Mouse (Mus musculus) brain, adult 2 months (tissue): ENCODE data around the gene Tgif1.

Experiments
- DNase-seq: peaks from one replicate; pipeline ENCODE4 v3.0.0; 2011; ENCODE audit warnings: low read depth, low spot score

Tgif1 gene

GRCm38 (mm10) chr17:70853436-70853905, at the start of gene Tgif1:
TSS of gene Tgif1 (minus strand) at chr17:70853546.
- DNase-seq, result no peak

GRCm38 (mm10) chr17:70900660-70901059, 47.3 kb upstream of the Tgif1 start:
- no peak for DNase-seq

- no peak for DNase-seq
Measured at GRCm38 (mm10) chr17:70899642-70900041, 46.3 kb upstream of the Tgif1 start.

DNA sequence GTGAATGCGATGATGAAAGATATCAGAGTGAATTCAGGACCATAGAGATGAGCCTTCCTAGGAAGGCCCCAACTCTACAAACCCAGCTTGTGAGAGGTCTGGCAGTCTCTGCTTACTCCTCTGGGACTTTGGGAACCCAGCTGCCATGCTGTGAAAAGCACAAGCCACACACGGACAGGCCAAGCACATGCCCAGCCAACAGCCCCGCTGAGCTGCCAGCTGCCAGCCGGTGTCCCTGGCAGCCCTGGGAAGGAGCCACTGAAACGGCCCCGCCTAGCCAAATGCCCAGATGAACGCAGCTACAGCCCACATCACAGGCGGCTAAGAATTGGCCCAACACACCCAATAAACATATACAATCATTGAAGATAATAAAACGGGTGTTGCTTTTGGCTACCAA, 41.5 kb upstream of the Tgif1 start:
- peak; percentile 94 for DNase-seq

DNA sequence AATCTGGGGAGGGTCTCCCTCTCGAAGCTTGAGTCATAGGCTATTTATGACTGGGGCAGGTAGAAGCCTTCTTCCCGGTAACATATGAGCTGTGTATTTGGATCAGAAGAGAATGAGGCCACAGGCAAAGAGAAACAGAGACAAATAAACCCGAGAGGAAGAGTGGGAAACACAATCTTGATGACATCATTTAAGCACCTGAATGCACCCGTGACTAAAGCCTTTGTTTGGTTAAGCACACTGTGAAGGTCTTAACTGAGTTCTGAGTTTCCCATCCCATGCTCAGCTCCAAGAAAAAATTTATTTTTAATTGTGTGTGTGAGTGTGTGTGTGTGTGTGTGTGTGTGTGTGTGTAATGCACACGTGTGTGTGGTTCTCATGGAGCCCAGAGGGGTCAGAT, 39.8 kb upstream of the Tgif1 start:
- DNase-seq, result no peak

GRCm38 (mm10) chr17:70892288-70893096, 39.1 kb upstream of the Tgif1 start:
- DNase-seq, result no peak

DNA sequence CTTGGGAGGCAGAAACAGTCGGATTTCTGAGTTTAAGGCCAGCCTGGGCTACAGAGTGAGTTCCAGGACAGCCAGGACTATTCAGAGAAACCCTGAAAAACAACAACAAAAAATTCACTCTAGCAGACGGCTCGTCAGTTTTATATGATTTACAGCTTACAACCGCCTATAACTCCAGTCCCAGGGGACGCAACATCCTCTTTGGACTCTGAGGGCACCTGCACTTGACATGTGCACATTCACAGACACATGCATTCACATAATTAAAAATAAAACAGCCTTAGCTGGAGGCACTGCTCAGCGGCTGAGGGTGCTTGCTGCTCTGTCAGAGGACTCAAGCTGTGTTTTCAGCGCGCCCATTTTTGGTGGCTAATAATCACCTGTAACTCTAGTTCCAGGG, 37.2 kb upstream of the Tgif1 start:
- DNase-seq, result no peak

DNA sequence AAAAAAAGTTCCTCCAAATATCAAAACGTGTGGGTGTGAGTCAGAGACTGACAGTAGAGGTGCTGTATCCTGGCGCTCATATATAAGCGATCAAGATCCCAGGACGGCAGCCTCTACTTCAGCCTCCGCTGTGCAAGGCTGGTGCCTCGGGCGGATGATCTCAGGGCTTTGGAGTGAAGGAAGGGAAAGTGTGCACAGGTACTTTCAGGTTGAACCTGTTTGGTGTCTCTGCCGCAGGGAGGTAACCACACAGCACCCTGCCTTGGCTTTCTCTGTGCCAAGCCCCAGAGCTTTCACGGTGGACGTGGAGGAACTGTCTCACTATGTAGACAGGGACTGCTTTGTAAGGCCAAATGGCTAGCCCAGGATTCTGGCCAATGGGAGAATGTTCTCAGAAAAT, 35.3 kb upstream of the Tgif1 start:
- no peak for DNase-seq

- DNase-seq, result no peak
Measured at GRCm38 (mm10) chr17:70887848-70888247, 34.5 kb upstream of the Tgif1 start.

- DNase-seq, result no peak
Measured at GRCm38 (mm10) chr17:70886641-70887391, 33.5 kb upstream of the Tgif1 start.

DNA sequence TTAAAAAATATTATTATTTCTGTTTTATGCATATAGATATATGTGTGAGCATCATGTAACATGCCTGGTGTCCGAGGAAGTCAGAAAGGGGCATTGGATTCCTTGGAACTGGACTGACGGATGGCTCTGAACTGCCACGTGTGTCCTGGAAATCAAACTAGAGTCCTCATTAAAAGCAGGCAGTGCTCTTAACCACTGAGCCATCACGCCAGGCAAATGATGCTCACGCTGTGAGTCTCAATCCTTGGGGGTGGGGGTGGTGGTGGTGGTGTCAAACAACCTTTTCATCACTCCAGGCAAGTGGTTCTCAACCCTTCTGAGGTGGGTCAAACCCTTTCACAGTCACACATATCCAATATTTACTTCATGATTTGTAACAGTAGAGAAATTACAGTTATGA, 32.5 kb upstream of the Tgif1 start:
- no peak for DNase-seq

- peak; percentile 2 for DNase-seq
Measured at GRCm38 (mm10) chr17:70881934-70882333, 28.6 kb upstream of the Tgif1 start.

DNA sequence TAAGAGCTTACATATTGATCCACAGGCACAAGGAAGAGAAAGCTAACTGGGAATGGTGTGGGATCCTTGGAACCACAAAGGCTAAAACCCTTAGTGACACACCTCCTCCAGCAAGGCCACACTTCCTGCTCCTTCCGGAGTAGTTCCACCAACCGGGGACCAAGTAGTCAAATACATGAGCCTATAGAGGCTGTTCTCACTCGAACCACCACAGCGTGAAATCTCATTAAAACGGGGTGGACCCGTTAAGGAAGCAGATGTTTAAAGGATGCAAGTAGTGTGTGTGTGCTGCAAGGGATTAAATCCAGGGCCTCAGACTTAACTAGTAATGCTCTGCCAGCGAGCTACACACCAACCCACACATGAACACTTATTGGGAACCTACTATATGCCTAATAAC, 27.8 kb upstream of the Tgif1 start:
- DNase-seq, result no peak

GRCm38 (mm10) chr17:70878237-70878636, 24.9 kb upstream of the Tgif1 start:
- DNase-seq, result no peak

- no peak for DNase-seq
Measured at GRCm38 (mm10) chr17:70873778-70874124, 20.4 kb upstream of the Tgif1 start.

DNA sequence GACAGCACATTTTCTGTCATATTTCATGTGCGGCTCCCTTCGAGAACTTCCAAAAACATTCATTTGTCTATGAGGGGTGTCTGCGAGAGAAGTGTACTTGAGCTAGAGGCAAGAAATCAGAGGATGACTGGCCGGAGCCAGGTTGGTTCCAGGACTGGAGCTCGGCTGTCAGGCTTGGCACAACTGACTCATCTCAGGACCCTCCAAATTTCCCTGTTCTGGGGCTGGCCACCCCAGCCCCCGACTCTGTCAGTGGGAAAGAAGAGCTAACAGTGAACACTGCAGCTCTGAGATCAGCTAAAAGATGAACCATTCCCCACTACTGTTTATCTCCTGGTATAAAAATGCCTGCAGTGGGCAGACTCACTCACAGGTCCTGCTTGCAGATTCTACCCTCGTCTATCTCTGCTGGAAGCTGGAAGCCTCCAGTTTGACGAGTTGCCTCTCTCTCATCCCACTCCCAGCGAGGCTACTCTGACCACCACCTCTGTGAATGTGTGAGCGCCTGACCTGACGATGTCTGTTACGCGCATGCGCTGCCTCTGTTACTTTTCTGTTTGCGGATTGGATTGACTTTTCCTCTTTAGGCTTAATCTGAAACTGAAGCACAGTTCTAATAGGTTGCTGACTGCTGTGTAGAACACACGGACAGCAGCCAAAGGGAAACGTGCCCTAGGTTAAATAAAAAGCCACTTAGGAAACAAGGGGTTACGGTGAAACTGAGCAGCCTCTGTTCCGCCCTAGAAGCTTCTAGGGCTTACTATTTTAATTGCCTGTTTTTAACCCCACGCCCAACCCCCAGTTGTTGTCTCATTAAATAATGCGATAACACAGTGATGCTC, 19.8 kb upstream of the Tgif1 start:
- peak; percentile 71 for DNase-seq

DNA sequence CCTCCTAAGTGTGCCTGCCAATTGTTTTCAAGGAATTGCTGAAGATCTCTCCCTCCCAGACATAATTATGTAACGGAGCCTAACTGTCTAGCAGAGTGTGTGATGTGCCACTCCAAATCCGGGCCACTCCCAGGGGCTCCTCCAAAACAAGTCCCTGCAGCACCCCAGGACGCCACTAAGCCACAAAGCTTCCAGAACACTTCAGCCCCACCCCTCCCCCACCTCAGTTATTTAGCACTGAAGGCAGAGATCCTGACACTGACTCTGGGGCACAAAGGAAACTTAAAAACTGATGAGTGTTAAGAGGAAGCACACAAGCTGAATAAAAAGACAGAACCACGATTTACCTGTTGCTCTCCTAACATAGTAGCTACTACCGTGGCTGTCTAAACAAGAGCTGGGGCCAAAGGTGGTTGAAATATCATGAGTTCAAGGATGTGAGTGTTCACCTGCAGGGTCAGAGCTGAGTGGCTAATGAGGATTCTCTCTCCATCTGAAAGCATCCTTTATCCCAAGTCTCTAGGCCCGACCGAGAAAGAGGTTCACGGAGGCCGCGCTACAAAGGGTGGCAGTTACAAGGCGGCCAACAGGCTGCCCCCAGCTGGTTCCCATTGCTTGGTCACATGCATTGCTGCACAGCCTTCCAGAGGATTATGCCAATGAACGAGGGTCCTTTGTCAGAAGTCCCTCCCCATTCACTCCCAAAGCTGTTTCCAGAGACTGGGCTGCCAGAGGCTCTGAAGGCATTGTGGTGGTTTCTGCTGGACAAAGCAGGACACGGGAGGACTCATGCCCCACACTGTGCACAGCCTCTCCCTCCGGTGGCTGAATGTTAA, 19.0 kb upstream of the Tgif1 start:
- no peak for DNase-seq

DNA sequence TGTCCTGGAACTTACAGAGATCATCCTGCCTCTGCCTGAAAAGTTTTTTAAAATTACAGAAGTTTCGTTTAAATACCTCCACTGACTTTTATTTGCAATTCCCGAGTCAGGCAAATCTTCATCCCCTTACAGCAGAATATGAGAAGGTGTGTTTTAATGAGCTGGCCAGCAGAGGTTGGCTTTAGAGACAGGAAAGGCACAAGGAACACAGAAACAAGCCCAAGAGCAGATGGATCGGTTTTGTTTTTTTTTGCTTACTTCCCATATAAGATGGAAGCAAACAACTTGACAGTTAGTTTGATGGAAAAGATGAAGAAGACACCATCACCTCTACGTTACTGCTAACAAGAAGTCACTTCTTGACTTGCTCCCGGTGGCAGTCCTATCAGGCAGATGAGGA, 18.3 kb upstream of the Tgif1 start:
- DNase-seq, result no peak

DNA sequence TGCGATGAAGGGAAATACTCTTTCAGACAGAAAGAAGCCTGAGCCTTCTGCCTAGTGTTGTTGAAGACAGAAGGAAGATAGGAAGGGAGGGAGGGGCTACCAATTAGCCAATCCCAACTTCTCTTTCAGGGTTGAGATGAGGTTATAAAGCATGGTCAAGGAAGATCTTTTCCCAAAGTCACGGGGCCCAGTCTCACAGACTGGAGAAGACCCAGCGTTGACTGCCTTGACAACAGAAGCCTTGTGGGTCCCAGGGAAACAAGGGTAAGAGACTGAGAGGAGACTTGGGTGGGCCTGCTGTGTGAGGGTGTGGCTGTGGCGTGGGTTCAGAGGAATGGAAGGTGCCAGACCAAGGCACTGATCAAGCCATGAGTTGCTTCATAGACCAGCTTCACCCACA, 17.2 kb upstream of the Tgif1 start:
- DNase-seq, result no peak

DNA sequence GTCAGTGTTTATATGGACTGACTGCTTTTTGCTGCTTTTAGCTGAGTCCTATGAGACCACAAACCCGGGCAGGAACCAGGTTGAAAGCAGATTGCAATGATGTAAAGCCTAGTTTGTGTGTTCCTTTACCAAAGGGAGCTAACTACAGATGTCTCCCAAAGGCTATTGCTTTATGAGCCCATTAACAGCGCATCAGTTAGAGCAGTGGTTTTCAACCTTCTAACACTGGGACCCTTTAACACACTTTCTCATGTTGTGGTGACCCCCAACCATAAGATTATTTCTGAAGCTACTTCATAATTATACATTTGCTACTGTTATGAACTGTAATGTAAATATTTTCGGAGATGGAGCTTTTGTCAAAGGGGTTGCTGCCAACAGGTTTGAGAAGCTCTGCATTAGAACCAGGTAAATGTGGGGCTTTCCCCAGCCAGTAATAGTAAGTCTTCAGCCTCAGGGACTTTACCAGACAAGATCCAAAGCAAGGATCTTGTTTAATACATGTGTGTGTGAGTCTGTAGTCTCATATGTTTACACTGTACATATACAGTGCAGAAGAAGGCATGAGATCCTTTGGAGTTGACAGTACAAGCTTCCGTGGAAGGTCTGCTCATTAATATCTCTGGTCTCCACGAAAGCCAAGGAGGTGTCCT, 15.4 kb upstream of the Tgif1 start:
- DNase-seq, result no peak
